Mouse (Mus musculus): ENCODE results near the gene Izumo1r. TPM values are rescaled to one million over a fixed set of nuclear protein-coding genes. Genes with fewer than 3 reads are reported as not detected.

Izumo1r gene
- polyA plus RNA-seq, 1 experiment, result not detected

DNA sequence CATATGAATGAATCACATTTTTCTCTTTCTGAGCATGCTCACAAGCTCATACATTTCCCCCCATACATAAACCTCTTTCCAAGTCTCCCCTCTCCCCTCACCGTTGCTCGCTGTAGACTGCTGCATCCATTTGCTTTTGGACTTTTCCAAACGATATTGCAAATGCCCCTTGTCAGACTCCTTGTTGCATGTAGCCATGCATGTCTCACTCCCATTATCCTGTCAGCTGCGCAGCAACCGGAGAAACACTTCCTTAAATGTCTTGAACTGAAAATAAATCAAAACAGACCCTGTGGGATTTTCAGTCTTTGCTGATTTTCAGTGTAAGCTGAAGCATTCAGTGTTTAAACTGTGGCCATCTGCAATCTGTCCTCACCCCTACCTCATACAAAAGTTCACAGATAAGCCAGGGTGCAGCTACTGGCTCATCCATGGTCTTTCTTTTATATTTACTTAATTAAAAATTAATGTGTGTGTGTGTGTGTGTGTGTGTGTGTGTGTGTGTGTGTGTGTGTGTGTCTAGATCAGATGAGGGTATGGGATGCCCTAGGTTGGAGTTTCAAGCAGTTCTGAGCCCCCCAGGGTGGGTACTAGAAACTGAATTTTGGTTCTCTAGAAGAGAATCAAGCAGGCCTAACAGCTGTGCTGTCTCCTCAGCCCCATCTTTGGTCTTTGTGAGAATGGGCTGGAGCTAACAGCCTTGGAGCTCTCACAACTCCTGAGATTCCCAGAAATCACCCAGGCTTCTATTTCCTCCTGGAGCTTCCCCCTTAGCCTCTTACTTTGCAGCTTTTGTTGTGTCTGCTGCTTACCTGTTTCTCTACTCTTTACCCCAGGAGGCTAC is 15.3 kb upstream of the Izumo1r start:
- no peak overlapping the region for H3K27ac ChIP-seq (replicated peaks; ENCODE audit: low read depth, low read length)
- H3K4me3 ChIP-seq (ENCODE audit: insufficient read depth, low read depth, low read length), result no peak overlapping the region
- H3K4me1 ChIP-seq (ENCODE audit: control insufficient read depth, insufficient read depth, insufficient read length, low read length), result no peaks in the 10 kb centered on the region

- H3K27ac ChIP-seq (replicated peaks; ENCODE audit: low read depth, low read length), result no peak overlapping the region
- H3K4me3 ChIP-seq (ENCODE audit: insufficient read depth, low read depth, low read length), result no peak overlapping the region
- H3K4me1 ChIP-seq (ENCODE audit: control insufficient read depth, insufficient read depth, insufficient read length, low read length), result no peaks in the 10 kb centered on the region
These were observed 13.9 kb upstream of the Izumo1r start for GRCm38 (mm10) chr9:14917661-14918060.

GRCm38 (mm10) chr9:14912037-14912436 is 8.3 kb upstream of the Izumo1r start:
- Histone ChIP-seq H3K27ac (replicated peaks; ENCODE audit: low read depth, low read length) (no peak overlapping the region), H3K4me1 (ENCODE audit: control insufficient read depth, insufficient read depth, insufficient read length, low read length) (no peaks in the 10 kb centered on the region), H3K4me3 (ENCODE audit: insufficient read depth, low read depth, low read length) (no peak overlapping the region)

GRCm38 (mm10) chr9:14909981-14910380 is 6.2 kb upstream of the Izumo1r start:
- Histone ChIP-seq H3K4me1 (ENCODE audit: control insufficient read depth, insufficient read depth, insufficient read length, low read length) (no peaks in the 10 kb centered on the region; the same call in 1 of the 2 replicates), H3K27ac (replicated peaks; ENCODE audit: low read depth, low read length) (no peak overlapping the region), H3K4me3 (ENCODE audit: insufficient read depth, low read depth, low read length) (no peak overlapping the region)

- Histone ChIP-seq H3K4me3 (ENCODE audit: insufficient read depth, low read depth, low read length) (no peak overlapping the region), H3K27ac (replicated peaks; ENCODE audit: low read depth, low read length) (no peak overlapping the region), H3K4me1 (ENCODE audit: control insufficient read depth, insufficient read depth, insufficient read length, low read length) (no peaks in the 10 kb centered on the region; the same call in 1 of the 2 replicates)
These were observed 4.2 kb upstream of the Izumo1r start for GRCm38 (mm10) chr9:14907816-14908415.

GRCm38 (mm10) chr9:14905956-14906355 is 2.2 kb upstream of the Izumo1r start:
- no peak overlapping the region for H3K27ac ChIP-seq (replicated peaks; ENCODE audit: low read depth, low read length)
- H3K4me3 ChIP-seq (ENCODE audit: insufficient read depth, low read depth, low read length), result no peak overlapping the region
- H3K4me1 ChIP-seq (ENCODE audit: control insufficient read depth, insufficient read depth, insufficient read length, low read length), result no peaks in the 10 kb centered on the region; the same call in 1 of the 2 replicates

DNA sequence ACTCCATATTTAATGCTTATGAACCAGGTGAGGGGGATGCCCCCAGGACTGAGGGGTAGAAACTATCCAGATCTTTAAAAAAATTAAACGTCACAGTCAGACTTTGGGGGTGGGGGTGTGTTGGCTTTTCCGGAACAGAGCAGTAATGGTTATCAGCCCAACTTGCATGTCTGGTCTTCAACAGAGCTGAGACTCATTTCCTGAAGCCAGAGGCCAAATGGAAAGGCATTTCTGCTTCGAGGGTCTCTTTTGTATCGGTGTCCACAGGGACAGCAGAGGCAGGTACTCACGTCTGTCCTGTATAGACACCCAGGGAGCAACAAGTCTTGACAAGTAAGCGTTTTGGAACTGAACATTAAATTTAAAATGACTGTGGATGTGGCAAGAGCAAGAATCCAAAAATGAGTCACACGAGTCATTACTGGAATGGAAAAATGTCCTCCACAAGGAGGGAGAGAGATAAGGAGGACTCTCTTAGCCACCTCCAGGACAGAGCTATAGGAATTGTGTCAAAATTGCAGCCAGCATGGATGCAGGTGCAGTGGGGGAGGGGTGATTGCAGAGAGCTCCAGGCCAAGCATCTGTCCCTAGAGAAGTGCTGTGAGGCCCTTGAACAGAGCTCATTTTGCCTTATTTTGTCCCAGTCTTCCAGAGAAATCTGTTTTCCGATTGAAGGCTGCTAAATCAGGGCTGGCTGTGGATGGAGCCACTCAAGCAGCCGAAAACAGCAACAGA is 1.2 kb upstream of the Izumo1r start:
- Histone ChIP-seq H3K4me1 (ENCODE audit: control insufficient read depth, insufficient read depth, insufficient read length, low read length) (no peaks in the 10 kb centered on the region; the same call in 1 of the 2 replicates), H3K4me3 (ENCODE audit: insufficient read depth, low read depth, low read length) (no peak overlapping the region), H3K27ac (replicated peaks; ENCODE audit: low read depth, low read length) (no peak overlapping the region)

DNA sequence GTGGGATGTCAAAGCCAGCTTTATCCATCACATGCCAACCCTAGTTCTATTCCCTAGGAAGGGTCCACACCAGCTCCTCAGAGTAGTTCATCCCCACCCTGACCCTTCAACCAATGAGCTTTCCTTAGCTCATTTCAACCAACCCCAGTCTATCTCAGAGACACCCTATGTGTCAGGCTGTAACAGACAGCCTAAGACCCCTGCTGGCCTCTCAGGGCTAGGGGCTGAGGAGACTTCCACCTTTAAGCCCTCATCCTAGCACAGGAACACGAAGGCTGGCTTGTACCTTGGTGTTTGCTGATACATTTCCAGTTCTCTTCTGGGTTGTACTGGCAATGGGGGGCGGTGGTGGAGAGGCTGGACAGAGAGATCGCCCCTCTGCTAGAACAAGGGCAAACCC is 743 bp downstream of the Izumo1r start:
- H3K27ac ChIP-seq (replicated peaks; ENCODE audit: low read depth, low read length), result no peak overlapping the region
- no peak overlapping the region for H3K4me3 ChIP-seq (ENCODE audit: insufficient read depth, low read depth, low read length)

GRCm38 (mm10) chr9:14902416-14902815 is 1.3 kb downstream of the Izumo1r start:
- H3K4me1 ChIP-seq (ENCODE audit: control insufficient read depth, insufficient read depth, insufficient read length, low read length), result no peaks in the 10 kb centered on the region; the same call in 1 of the 2 replicates

More for the DNA sequence above, 743 bp downstream of the Izumo1r start:
- no peaks in the 10 kb centered on the region; the same call in 1 of the 2 replicates for H3K4me1 ChIP-seq (ENCODE audit: control insufficient read depth, insufficient read depth, insufficient read length, low read length)

GRCm38 (mm10) chr9:14901757-14902156 is 2.0 kb downstream of the Izumo1r start:
- no peaks in the 10 kb centered on the region; the same call in 1 of the 2 replicates for H3K4me1 ChIP-seq (ENCODE audit: control insufficient read depth, insufficient read depth, insufficient read length, low read length)
- no peak overlapping the region for H3K27ac ChIP-seq (replicated peaks; ENCODE audit: low read depth, low read length)
- no peak overlapping the region for H3K4me3 ChIP-seq (ENCODE audit: insufficient read depth, low read depth, low read length)

More at GRCm38 (mm10) chr9:14902416-14902815, 1.3 kb downstream of the Izumo1r start:
- Histone ChIP-seq H3K27ac (replicated peaks; ENCODE audit: low read depth, low read length) (no peak overlapping the region), H3K4me3 (ENCODE audit: insufficient read depth, low read depth, low read length) (no peak overlapping the region)

DNA sequence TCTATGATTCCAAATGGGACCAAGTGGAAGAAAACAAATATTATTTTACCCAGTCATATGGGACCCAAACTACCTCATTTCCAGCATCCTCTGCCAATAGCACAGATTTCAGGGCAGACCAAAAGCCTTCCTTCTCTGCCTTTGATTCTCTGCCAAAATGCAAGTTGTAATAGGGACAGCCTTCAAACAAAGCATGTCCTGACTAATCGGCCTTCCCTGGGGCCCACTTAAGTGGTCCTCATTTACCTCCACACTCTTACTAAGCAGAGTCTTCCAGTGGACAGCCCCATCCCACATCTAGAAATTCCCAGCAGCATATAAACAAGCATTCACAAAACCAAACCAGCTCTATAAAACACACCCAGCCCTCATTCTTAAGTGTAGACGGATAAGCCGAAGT is 6.6 kb downstream of the Izumo1r start:
- no peak overlapping the region for H3K27ac ChIP-seq (replicated peaks; ENCODE audit: low read depth, low read length)
- no peaks in the 10 kb centered on the region for H3K4me1 ChIP-seq (ENCODE audit: control insufficient read depth, insufficient read depth, insufficient read length, low read length)
- H3K4me3 ChIP-seq (ENCODE audit: insufficient read depth, low read depth, low read length), result no peak overlapping the region

GRCm38 (mm10) chr9:14895237-14895835 is 8.4 kb downstream of the Izumo1r start:
- Histone ChIP-seq H3K4me1 (ENCODE audit: control insufficient read depth, insufficient read depth, insufficient read length, low read length) (no peaks in the 10 kb centered on the region), H3K4me3 (ENCODE audit: insufficient read depth, low read depth, low read length) (no peak overlapping the region), H3K27ac (replicated peaks; ENCODE audit: low read depth, low read length) (no peak overlapping the region)

DNA sequence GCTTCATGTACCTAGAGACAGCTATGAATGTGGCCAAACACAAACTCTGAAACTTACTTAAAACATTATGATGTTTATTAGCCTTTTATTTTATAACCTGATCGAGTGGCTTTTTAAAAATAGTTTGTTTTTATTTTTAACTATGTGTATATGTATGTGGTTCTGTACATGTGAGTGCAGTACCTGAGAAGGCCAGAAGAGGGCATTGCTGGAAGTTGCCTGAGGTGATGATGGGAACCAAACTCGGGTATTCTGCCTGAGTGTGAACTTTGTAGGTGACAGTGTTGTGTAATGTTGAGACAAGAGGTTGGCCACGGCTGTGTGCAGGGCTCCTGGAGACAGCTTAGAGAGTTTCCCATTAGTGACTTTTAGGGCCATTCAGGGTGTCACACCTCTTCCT is 9.1 kb downstream of the Izumo1r start:
- Histone ChIP-seq H3K4me1 (ENCODE audit: control insufficient read depth, insufficient read depth, insufficient read length, low read length) (no peaks in the 10 kb centered on the region), H3K4me3 (ENCODE audit: insufficient read depth, low read depth, low read length) (no peak overlapping the region), H3K27ac (replicated peaks; ENCODE audit: low read depth, low read length) (no peak overlapping the region)

- Histone ChIP-seq H3K27ac (replicated peaks; ENCODE audit: low read depth, low read length) (no peak overlapping the region), H3K4me1 (ENCODE audit: control insufficient read depth, insufficient read depth, insufficient read length, low read length) (no peaks in the 10 kb centered on the region), H3K4me3 (ENCODE audit: insufficient read depth, low read depth, low read length) (no peak overlapping the region)
These were observed 10.4 kb downstream of the Izumo1r start for GRCm38 (mm10) chr9:14893388-14893787.

- Histone ChIP-seq H3K4me1 (ENCODE audit: control insufficient read depth, insufficient read depth, insufficient read length, low read length) (no peaks in the 10 kb centered on the region), H3K27ac (replicated peaks; ENCODE audit: low read depth, low read length) (no peak overlapping the region), H3K4me3 (ENCODE audit: insufficient read depth, low read depth, low read length) (no peak overlapping the region)
These were observed 11.9 kb downstream of the Izumo1r start for GRCm38 (mm10) chr9:14891891-14892290.

Data from brown adipose tissue, adult 24 weeks (tissue).